Mouse (Mus musculus): ENCODE data around the gene Uchl3.

- no peak for TF ChIP-seq CTCF (IDR thresholded peaks at IDR 0.05; ENCODE audit: low read depth, low read length)
- TF ChIP-seq POLR2A (IDR thresholded peaks at IDR 0.05; ENCODE audit: borderline replicate concordance, low read depth, low read length): no peak
Observed at GRCm38 (mm10) chr14:101707088-101707487, 53.3 kb downstream of the Uchl3 start.
